Mouse (Mus musculus): ENCODE data around the gene Scd4.

Scd4 gene

GRCm38 (mm10) chr19:44301176-44301575 is 31.7 kb upstream of the Scd4 start:
- DNase-seq, result no peak

- DNase-seq, result no peak
Measured at GRCm38 (mm10) chr19:44301671-44302305, 31.1 kb upstream of the Scd4 start.

DNA sequence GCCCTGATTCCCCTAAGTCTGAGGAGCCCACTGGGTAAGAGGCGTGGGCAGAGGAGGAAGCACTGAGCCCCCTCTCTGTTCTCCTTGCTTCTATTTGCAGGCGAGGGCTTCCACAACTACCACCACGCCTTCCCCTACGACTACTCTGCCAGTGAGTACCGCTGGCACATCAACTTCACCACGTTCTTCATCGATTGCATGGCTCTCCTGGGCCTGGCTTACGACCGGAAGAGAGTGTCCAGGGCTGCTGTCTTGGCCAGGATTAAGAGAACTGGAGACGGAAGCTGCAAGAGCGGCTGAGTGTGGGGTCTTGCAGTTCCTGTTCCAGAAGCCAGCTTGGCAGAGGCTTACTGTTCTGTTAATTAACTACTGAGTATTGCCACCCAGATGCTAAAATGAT is 30.0 kb upstream of the Scd4 start:
- DNase-seq, result peak; percentile 44

DNA sequence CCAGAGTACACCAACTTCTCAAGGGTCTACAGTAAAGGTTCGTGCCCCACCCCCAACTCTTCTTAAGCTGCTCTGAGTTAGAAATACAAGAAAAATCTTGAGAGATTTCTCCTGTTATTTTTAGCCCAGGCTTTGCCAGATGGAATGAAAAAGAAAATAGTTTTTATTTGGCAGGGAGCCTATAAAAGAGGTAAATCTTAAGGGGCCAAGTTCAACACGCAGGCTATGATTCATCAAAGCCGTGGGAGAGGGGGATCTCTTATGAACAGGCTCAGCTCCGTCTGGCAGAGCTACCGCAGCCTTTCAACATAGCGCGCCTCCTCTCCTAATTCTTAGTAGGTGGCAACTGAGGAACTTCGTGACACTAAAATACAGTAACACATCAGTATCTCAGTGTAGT is 29.4 kb upstream of the Scd4 start:
- DNase-seq, result peak; percentile 49

- DNase-seq, result no peak
Measured at GRCm38 (mm10) chr19:44304419-44304818, 28.5 kb upstream of the Scd4 start.

- no peak for DNase-seq
Measured at GRCm38 (mm10) chr19:44304851-44305510, 27.9 kb upstream of the Scd4 start.

DNA sequence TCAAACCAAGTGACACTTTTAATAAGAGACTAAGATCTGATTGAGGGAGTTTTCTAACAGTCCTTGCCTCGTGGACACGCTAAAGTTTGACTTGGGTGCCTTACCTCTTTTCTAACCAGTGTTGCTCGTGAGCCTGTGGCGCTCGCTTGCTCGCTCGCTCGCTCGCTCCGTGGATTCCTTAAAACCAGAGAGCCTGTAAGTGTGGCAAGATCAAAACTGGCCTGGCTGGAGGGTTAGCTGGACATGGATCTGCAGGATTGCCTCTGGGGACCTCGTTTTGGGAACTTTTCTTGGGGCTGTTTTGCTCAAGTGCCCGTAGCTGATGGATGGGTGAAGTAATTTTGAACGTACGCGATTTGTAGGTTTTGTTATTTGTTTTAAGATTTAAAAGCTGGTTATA is 27.2 kb upstream of the Scd4 start:
- no peak for DNase-seq

DNA sequence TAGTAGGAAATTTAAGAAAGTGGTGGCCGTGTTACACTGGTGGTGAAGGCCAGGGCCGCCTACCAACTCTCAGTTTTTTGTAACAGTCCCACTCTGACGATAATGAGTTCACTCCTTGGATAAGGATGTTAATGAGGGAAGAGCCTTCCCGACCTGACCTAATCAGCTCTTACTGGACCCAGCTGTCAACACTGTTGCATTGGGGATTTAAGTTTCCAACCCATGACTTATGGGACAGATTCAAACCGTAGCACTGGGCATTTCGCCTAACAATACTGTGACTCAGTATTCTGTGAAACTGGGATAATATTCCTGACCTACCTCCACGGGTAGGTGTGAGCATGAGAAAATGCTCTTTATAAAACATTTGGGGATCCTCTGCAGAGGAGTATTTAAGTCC is 26.7 kb upstream of the Scd4 start:
- peak; percentile 2 for DNase-seq

DNA sequence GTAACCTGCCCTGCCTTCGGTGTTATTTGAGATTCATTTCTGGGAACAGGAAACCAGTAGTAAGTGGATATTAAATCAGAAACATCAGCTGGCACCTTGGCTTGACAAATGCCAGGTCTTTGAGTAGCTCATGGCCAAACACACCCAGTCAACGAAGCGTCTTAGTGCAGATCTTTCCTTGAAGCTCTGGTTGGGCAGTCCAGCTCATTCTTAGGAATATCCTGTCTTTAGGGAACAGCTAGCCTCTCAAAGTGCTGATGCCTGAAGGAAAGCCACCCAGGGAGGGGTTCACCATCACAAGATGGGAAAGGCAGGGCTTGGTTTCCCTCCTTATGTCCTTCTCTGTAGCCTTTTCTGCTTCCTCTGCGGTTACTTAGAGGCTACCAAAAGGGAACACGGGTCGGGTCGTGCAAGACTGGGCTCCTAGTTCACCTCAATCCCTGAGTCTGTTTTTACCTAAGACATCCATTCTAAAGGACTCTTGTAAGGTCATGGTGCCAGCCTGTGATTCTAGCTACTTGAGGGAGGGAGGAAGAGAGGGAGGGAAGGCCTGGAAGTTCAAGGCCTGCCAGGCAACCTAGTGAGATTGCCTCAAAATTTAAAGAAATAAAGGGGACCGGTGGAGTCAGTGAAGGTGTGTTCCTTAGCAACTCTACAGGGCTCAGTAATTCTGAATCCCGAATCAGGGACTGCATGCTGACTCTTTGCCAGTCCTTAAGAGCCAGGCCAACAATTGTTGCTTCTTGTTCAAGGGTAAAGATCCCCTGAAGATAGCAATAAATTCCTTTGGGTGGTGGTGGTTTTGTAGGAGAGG is 25.6 kb upstream of the Scd4 start:
- DNase-seq, result peak; percentile 1

- DNase-seq, result peak; percentile 2
Measured at GRCm38 (mm10) chr19:44307915-44308470, 24.9 kb upstream of the Scd4 start.

DNA sequence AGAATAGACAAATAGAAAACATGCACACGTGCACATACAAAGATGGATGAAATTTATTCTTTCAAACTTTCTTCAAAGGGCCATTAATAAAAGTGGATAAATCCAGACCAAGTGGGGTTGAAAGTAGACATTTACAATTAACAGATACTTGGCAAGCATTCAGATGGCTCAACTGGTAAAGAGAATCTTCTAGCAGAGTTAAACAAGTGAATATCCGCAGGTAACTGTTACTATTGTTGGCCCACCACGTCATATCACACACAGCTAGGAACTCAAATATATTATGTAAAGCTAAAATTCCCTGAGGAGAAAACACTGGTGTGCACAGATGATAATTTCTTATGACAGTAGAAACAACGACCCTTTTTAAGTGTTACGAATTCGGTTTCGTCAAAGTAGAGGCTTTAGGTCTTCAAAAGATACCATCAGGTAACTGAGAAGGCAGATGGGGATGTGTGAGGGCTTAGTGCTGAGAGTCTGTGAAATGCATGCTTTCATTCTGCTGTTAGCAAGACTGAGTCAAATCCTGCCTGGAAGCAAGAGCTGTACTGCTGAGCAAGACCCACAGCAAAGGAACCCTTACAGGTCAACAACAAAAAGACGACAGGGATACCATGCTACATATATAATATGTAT is 24.2 kb upstream of the Scd4 start:
- peak; percentile 1 for DNase-seq

- DNase-seq, result peak; percentile 2
Measured at GRCm38 (mm10) chr19:44309351-44310154, 23.3 kb upstream of the Scd4 start.

DNA sequence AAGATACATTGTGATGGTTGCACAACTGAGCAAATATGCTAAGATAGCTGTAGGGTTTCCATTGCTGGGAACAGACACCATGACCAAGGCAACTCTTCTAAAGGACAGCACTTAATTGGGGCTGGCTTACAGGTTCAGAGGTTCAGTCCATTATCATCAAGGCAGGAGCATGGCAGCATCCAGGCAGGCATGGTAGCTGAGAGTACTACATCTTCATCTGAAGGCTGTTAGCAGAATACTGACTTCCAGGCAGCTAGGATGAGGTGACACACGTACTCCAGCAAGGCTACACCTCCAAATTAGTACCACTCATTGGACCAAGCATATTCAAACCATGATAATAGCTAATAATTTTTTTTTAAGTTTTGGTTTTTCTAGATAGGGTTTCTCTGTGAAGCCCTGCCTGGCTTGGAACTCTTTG is 22.7 kb upstream of the Scd4 start:
- DNase-seq, result peak; percentile 0

GRCm38 (mm10) chr19:44310814-44311213 is 22.1 kb upstream of the Scd4 start:
- DNase-seq, result peak; percentile 1

DNA sequence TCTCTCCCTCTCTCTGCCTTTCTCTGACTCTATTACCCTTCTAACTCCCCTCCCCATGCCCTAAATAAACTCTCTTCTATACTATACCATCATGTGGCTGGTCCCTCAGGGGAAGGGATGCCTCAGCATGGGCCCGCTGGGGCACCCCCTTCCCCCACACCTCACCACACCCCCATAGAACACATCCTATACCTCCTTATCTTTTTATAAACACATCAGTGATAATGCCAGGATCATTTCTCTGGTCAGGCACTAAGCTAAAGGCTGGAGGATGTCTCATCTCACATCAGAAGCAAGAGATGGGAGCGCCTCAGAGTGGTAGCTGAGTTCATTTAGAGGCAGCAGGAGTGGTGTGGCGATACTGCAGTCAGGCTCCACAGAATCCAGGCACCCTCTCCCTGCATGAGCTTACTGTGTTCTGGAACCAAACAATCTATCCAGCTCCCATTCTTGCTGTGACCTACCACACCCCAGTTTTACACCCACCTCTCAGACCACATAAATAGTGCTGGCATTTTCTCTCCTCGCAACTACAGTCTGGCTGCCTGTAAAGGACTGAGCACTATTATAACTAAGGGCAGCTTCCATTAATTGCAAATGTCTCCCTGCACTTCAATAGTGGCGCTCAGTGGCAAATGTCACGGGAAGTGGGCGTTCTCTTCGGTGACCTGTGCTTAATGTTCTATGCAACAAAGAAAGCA is 21.4 kb upstream of the Scd4 start:
- DNase-seq, result peak; percentile 3

- DNase-seq, result peak; percentile 88
Measured at GRCm38 (mm10) chr19:44312007-44312360, 20.9 kb upstream of the Scd4 start.

DNA sequence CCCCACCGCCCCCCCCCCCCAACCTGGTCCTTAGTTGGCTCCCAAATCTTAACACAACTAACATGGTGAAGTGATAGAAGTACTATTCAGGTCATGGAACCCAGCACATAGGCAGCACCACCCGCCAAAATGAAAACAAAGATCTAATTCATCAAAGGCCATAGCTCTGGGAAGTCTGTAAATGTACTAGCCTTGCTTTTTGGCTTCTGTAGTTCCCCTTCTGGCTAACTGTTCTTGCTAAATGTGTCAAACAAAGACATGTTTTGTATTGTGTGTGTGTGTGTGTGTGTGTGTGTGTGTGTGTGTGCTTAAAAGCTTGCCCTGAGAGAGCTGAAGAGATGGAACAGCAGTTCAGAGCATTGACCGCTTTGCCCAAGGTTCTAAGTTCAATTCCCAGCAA is 19.8 kb upstream of the Scd4 start:
- DNase-seq, result peak; percentile 65

DNA sequence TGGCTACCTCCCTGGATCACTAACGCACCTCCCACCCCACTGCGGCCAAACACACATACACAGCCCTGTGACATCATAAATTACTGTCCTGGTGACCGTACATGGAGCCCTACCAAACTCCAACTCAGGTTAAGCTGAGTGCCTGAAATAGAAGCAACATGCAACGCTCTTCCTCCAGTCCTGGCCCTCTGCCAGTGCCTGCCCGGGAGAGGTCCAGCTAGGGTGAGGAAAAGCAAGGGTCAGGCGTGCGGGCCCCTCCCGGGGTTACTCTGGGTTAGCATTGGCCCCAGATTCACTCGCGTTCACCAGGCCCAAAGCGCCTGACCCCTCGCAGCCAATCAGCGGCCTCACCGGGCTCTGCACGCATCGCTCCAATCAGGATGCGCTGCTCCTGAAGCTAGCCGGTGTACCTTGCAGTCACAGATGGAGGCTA is 18.5 kb upstream of the Scd4 start:
- DNase-seq, result peak; percentile 90

- peak; percentile 55 for DNase-seq
Measured at GRCm38 (mm10) chr19:44314871-44315414, 17.9 kb upstream of the Scd4 start.

GRCm38 (mm10) chr19:44316752-44317315 is 16.1 kb upstream of the Scd4 start:
- no peak for DNase-seq

DNA sequence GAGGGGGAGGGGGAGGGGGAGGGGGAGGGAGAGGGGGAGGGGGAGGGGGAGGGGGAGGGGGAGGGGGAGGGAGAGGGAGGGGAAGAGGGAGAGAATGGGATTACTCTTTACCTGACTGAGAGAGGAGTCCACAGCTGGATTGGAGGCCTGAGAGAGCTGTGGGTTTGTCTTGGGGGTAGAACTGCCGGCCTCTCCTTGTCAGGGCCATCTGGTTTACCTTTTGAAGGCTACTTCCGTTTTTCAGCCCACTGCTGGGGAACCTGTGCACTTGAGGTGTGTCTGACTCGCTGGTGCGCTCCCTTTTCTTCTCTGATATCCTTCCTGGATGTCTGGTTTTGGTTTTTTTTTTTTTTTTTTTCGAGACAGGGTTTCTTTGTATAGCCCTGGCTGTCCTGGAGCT is 15.5 kb upstream of the Scd4 start:
- DNase-seq, result no peak

All from layer of hippocampus, adult 9-11 months (tissue).